Mouse (Mus musculus): ENCODE results near the gene Ssx2ip. TPM values are rescaled to one million over a fixed set of nuclear protein-coding genes. Genes with fewer than 3 reads are reported as not detected.

The Ssx2ip gene
- total and polyA plus RNA-seq, 3 experiments = 12.8 to 64.0 (median 58.6) TPM

- Histone ChIP-seq H3K9me3 (replicated peaks) (no peaks in the 10 kb centered on the region), H3K27me3 (ENCODE audit: insufficient read depth, low read length) (no peaks in the 10 kb centered on the region), H3K36me3 (replicated peaks) (no peaks in the 10 kb centered on the region), H3K4me3 (ENCODE audit: low read depth, low read length) (no peak overlapping the region), H3K4me1 (ENCODE audit: insufficient read depth, low read depth, low read length) (peaks cover 25% of the 10 kb centered on the region)
- ATAC-seq (ENCODE audit: extremely low read depth, insufficient number of reproducible peaks, low FRiP score, poor library complexity, severe bottlenecking) (no peak), DNase-seq (ENCODE audit: low spot score) (no peak)
- no peak for TF ChIP-seq TAL1 (conservative IDR thresholded peaks at IDR 0.05; ENCODE audit: low read depth, low read length)
Measured at GRCm38 (mm10) chr3:146374596-146375175, 29.8 kb upstream of the Ssx2ip start.

- Histone ChIP-seq H3K9me3 (replicated peaks) (no peaks in the 10 kb centered on the region), H3K36me3 (replicated peaks) (no peaks in the 10 kb centered on the region), H3K4me1 (ENCODE audit: insufficient read depth, low read depth, low read length) (peaks cover 31% of the 10 kb centered on the region), H3K27me3 (ENCODE audit: insufficient read depth, low read length) (no peaks in the 10 kb centered on the region), H3K4me3 (ENCODE audit: low read depth, low read length) (no peak overlapping the region)
- TF ChIP-seq GATA1 (IDR thresholded peaks at IDR 0.05; ENCODE audit: borderline replicate concordance, low read length) (no peak), CTCF (IDR thresholded peaks at IDR 0.05; ENCODE audit: low read depth, low read length) (no peak), GATA2 (IDR thresholded peaks at IDR 0.05; ENCODE audit: borderline replicate concordance, low read depth, low read length) (no peak), POLR2AphosphoS5 (IDR thresholded peaks at IDR 0.05; ENCODE audit: insufficient replicate concordance, low read depth, low read length) (no peak), TAL1 (conservative IDR thresholded peaks at IDR 0.05; ENCODE audit: low read depth, low read length) (no peak)
- DNase-seq (ENCODE audit: low spot score) (no peak), ATAC-seq (ENCODE audit: extremely low read depth, insufficient number of reproducible peaks, low FRiP score, poor library complexity, severe bottlenecking) (no peak)
Measured at GRCm38 (mm10) chr3:146375224-146375657, 29.2 kb upstream of the Ssx2ip start.

DNA sequence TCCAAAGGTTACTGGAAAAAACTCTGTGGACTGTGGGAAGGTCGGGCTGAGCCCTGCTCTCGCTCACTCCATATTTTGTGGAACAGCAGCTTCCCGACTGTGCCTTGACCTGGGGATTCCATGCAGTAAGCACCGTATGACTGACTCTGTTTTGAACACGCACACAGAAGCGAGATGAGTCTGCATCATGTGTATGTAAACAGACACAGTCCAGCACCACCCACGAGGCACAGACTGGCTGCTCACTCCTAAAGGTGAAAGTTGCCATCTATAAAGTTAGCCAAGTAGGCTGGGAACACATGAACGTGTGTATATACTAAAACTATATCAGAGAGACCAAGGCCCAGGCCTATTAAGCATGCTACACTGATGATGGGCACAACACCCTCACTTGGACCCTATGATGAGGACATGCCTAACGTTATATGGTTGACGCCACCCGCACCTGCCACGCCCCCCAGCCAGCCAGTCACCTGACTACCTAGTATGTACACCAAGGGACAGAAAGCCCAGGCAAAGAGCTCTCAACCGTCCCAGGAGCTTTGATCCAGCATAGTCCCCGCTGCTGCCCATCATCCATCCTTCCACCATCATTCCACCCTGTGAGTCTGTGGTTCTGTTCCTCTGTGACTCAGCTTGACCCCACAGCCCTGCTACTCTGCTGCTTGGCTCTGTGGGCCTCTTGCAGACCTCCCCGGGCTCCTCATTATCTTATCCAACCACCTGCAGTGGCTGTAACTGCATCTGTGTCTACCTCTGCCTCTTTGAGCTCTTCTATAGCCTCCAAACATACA, 27.9 kb upstream of the Ssx2ip start:
- no peak overlapping the region; the same call in 1 of the 2 replicates for H3K4me3 ChIP-seq (ENCODE audit: low read depth, low read length)
- DNase-seq (ENCODE audit: low spot score) = no peak
- H3K4me1 ChIP-seq (ENCODE audit: insufficient read depth, low read depth, low read length) = peaks cover 32% of the 10 kb centered on the region
- no peaks in the 10 kb centered on the region for H3K9me3 ChIP-seq (replicated peaks)
- H3K36me3 ChIP-seq (replicated peaks) = no peaks in the 10 kb centered on the region
- H3K27me3 ChIP-seq (ENCODE audit: insufficient read depth, low read length) = no peaks in the 10 kb centered on the region
- no peak; the same call in 1 of the 2 replicates for ATAC-seq (ENCODE audit: extremely low read depth, insufficient number of reproducible peaks, low FRiP score, poor library complexity, severe bottlenecking)
- peak; percentile 32; the same call in 1 of the 2 replicates for TF ChIP-seq TAL1 (conservative IDR thresholded peaks at IDR 0.05; ENCODE audit: low read depth, low read length)
- no peak for TF ChIP-seq POLR2AphosphoS5 (IDR thresholded peaks at IDR 0.05; ENCODE audit: insufficient replicate concordance, low read depth, low read length)
- no peak for TF ChIP-seq CTCF (IDR thresholded peaks at IDR 0.05; ENCODE audit: low read depth, low read length)
- TF ChIP-seq GATA2 (IDR thresholded peaks at IDR 0.05; ENCODE audit: borderline replicate concordance, low read depth, low read length) = no peak
- TF ChIP-seq GATA1 (IDR thresholded peaks at IDR 0.05; ENCODE audit: borderline replicate concordance, low read length) = no peak

DNA sequence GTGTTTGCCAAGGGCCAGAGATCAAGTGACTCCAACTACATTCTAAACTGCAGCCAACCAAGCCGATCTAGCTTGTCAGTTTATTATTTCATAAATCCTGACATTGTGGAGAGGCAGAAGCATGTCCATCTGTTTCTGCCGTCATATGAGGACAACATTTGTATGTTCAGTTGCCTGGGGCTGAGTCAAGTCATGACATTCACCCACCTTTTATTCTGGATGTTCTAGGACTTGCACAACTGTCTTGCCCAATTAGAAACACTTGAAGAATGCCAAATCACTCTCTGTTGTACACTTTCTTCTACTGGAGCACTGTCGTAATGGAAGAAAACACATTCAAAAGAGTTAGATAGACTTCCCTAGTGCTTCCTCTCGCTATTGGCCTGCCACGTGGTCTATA, 27.2 kb upstream of the Ssx2ip start:
- Histone ChIP-seq H3K9me3 (replicated peaks) (no peaks in the 10 kb centered on the region), H3K36me3 (replicated peaks) (no peaks in the 10 kb centered on the region), H3K27me3 (ENCODE audit: insufficient read depth, low read length) (no peaks in the 10 kb centered on the region), H3K4me3 (ENCODE audit: low read depth, low read length) (no peak overlapping the region), H3K4me1 (ENCODE audit: insufficient read depth, low read depth, low read length) (peaks cover 36% of the 10 kb centered on the region)
- TF ChIP-seq GATA2 (IDR thresholded peaks at IDR 0.05; ENCODE audit: borderline replicate concordance, low read depth, low read length) = no peak
- no peak for TF ChIP-seq CTCF (IDR thresholded peaks at IDR 0.05; ENCODE audit: low read depth, low read length)
- TF ChIP-seq TAL1 (conservative IDR thresholded peaks at IDR 0.05; ENCODE audit: low read depth, low read length) = no peak
- TF ChIP-seq POLR2AphosphoS5 (IDR thresholded peaks at IDR 0.05; ENCODE audit: insufficient replicate concordance, low read depth, low read length) = no peak
- TF ChIP-seq GATA1 (IDR thresholded peaks at IDR 0.05; ENCODE audit: borderline replicate concordance, low read length) = no peak
- no peak for DNase-seq (ENCODE audit: low spot score)
- no peak; the same call in 1 of the 2 replicates for ATAC-seq (ENCODE audit: extremely low read depth, insufficient number of reproducible peaks, low FRiP score, poor library complexity, severe bottlenecking)

DNA sequence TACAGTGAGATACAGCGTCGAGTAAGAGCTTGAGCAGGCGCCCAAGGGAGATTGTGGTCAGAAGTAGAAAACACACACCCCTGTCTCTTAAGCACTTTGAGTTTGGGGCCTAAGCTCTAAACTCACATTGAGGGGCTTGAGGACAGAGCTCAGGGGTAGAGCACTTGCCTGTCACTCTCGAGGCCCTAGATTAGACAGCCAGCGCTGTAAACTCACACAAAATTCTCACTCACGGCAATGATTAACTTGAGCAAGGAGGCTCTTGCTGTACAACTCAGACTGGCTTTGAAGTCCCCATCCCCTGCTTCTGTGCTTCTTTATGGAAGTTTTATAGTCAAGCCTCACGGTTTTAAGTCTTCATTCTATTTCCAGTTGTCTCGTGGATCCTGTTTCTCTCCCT, 25.7 kb upstream of the Ssx2ip start:
- H3K9me3 ChIP-seq (replicated peaks) = 0 out of 2 replicates have a peak, but pooled peaks cover 2% of the 10 kb centered on the region
- peaks cover 36% of the 10 kb centered on the region for H3K4me1 ChIP-seq (ENCODE audit: insufficient read depth, low read depth, low read length)
- ATAC-seq (ENCODE audit: extremely low read depth, insufficient number of reproducible peaks, low FRiP score, poor library complexity, severe bottlenecking) = no peak
- H3K36me3 ChIP-seq (replicated peaks) = no peaks in the 10 kb centered on the region
- TF ChIP-seq GATA2 (IDR thresholded peaks at IDR 0.05; ENCODE audit: borderline replicate concordance, low read depth, low read length) (no peak), GATA1 (IDR thresholded peaks at IDR 0.05; ENCODE audit: borderline replicate concordance, low read length) (no peak), TAL1 (conservative IDR thresholded peaks at IDR 0.05; ENCODE audit: low read depth, low read length) (no peak)
- no peak for DNase-seq (ENCODE audit: low spot score)
- H3K27me3 ChIP-seq (ENCODE audit: insufficient read depth, low read length) = no peaks in the 10 kb centered on the region
- no peak overlapping the region for H3K4me3 ChIP-seq (ENCODE audit: low read depth, low read length)

DNA sequence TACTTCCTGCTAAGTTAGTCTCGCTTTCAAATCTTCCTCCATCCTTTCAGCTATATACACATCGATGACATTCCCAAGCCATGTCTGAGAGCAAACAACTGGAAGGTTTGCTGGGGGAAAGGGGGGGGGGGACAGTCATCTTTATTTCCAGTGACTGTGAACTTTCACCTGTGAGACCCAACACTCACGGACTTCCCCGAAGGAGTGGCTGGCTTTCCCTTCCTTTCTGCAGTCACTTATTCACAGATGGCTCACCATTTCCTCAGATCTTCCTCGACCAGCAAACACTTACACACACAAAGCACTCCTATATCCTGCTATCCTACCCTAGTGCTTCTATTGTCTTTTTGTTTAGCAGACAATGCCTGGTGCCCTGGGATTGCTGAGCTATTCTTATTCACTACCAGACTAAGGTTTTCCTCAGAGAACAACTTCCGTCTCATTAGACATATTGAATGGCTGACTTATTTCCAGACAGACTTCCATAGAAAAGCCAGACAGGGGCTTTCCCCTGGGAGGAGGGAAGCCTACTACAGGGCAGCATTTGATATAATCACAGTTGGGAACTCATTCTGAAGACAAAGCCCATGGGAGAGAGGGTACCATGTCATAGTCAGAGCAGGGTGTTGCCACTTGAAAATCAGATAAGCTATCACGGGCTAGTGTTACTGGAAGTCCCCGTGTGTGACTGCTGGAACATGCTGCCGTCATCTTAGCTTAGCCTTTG, 24.5 kb upstream of the Ssx2ip start:
- no peak for ATAC-seq (ENCODE audit: extremely low read depth, insufficient number of reproducible peaks, low FRiP score, poor library complexity, severe bottlenecking)
- TF ChIP-seq GATA1 (IDR thresholded peaks at IDR 0.05; ENCODE audit: borderline replicate concordance, low read length) (no peak), GATA2 (IDR thresholded peaks at IDR 0.05; ENCODE audit: borderline replicate concordance, low read depth, low read length) (no peak), CTCF (IDR thresholded peaks at IDR 0.05; ENCODE audit: low read depth, low read length) (no peak), POLR2AphosphoS5 (IDR thresholded peaks at IDR 0.05; ENCODE audit: insufficient replicate concordance, low read depth, low read length) (no peak), TAL1 (conservative IDR thresholded peaks at IDR 0.05; ENCODE audit: low read depth, low read length) (no peak)
- no peaks in the 10 kb centered on the region for H3K27me3 ChIP-seq (ENCODE audit: insufficient read depth, low read length)
- H3K4me1 ChIP-seq (ENCODE audit: insufficient read depth, low read depth, low read length) = peaks cover 36% of the 10 kb centered on the region
- DNase-seq (ENCODE audit: low spot score) = no peak
- 0 out of 2 replicates have a peak, but pooled peaks cover 2% of the 10 kb centered on the region for H3K9me3 ChIP-seq (replicated peaks)
- no peak overlapping the region for H3K4me3 ChIP-seq (ENCODE audit: low read depth, low read length)
- no peaks in the 10 kb centered on the region for H3K36me3 ChIP-seq (replicated peaks)

Measured in G1E (cell line).